Mouse (Mus musculus) midbrain, postnatal 0 days (tissue): Measurements from ENCODE around the gene Col27a1. TPM values are rescaled to one million over a fixed set of nuclear protein-coding genes. Genes with fewer than 3 reads are reported as not detected.
A peak's percentile ranks its signal among the peaks of the same experiment; 100 is the strongest.

ENCODE experiments used
- ATAC-seq: fragments of 200-750 bp; cut with Nextera tagmentation; 2 replicates; pipeline ENCODE4 v1.8.0; 2017; ENCODE audit warnings: moderate number of reproducible peaks, mild to moderate bottlenecking, moderate TSS enrichment, moderate library complexity; ENCODE audit not compliant: low FRiP score
- DNase-seq: peaks from one replicate; pipeline ENCODE4 v3.0.0-alpha.2; 2015; ENCODE audit warnings: low spot score
- H3K27ac ChIP-seq: fragments of 300-500 bp; sonication (generic); 2 replicates; pipeline ENCODE4 v1.5.1; 2014; ENCODE audit warnings: low read depth, mild to moderate bottlenecking, low read length, mixed read lengths
- H3K27me3 ChIP-seq: fragments of 300-500 bp; sonication (generic); 2 replicates; pipeline ENCODE4 v1.6.1; 2014; ENCODE audit warnings: low read length, control low read depth, mixed read lengths; ENCODE audit not compliant: insufficient read depth
- H3K36me3 ChIP-seq: fragments of 300-500 bp; sonication (generic); 2 replicates; pipeline ENCODE4 v1.6.1; 2014; ENCODE audit warnings: low read length, control low read depth, mixed read lengths; ENCODE audit not compliant: insufficient read depth
- H3K4me1 ChIP-seq: fragments of 300-500 bp; sonication (generic); 2 replicates; pipeline ENCODE4 v1.6.1; 2014; ENCODE audit warnings: mild to moderate bottlenecking, control low read depth, antibody characterized with exemption, low read length, mixed read lengths; ENCODE audit not compliant: insufficient read depth
- H3K4me2 ChIP-seq: fragments of 300-500 bp; sonication (generic); 2 replicates; pipeline ENCODE4 v1.6.1; 2014; ENCODE audit warnings: low read depth, mild to moderate bottlenecking, low read length, mixed read lengths; ENCODE audit not compliant: poor library complexity, severe bottlenecking
- H3K4me3 ChIP-seq: fragments of 300-500 bp; sonication (generic); 2 replicates; pipeline ENCODE4 v1.5.1; 2014; ENCODE audit warnings: low read depth, mild to moderate bottlenecking, low read length, moderate library complexity
- H3K9ac ChIP-seq: fragments of 300-500 bp; sonication (generic); replicated peaks from 2 replicates; pipeline ENCODE4 v1.6.1; 2014; ENCODE audit warnings: mild to moderate bottlenecking, low read length, moderate library complexity, mixed read lengths; ENCODE audit not compliant: poor library complexity, severe bottlenecking
- H3K9me3 ChIP-seq: fragments of 300-500 bp; sonication (generic); 2 replicates; pipeline ENCODE4 v1.6.1; 2016; ENCODE audit warnings: low read length, control low read depth
- CTCF ChIP-seq: IDR thresholded peaks from 2 replicates; pipeline ENCODE4 v1.5.1; 2016; ENCODE audit warnings: antibody characterized with exemption, mild to moderate bottlenecking
- WGBS: fragments of 180-500 bp; shearing (Covaris S2); extraction: QIAGEN DNeasy Blood & Tissue Kit; methylation state at CpG from one replicate; pipeline ENCODE4 v1.1.7; 2014; 5-methylcytosine and 5-hydroxymethylcytosine counted together
- polyA plus RNA-seq: library from polyadenylated mRNA; unstranded; fragments of >200 nt; fragmentation: Nextera tagmentation; extraction: Ambion mirVana; gene quantifications from 2 replicates; pipeline ENCODE4 v1.2.1, GENCODE M21; 2015
- total RNA-seq: library from RNA; depleted of rRNA; stranded (reverse); fragments of >200 nt; gene quantifications from 2 replicates; pipeline ENCODE4 v1.2.3, GENCODE M21; 2014; rRNA removed

Gene Col27a1
- 3.9 and 4.8 TPM in 2 replicates for total RNA-seq
- 0.85 and 0.88 TPM in 2 replicates for polyA plus RNA-seq

GRCm38 (mm10) chr4:63213907-63214621 lies at the start of gene Col27a1:
Gene Col27a1, plus strand, starts transcription at chr4:63214004.
- Histone ChIP-seq H3K4me2 (peak within 1 kb of the TSS; percentile 100), H3K9me3 (no peaks in the 10 kb centered on the region), H3K9ac (0 out of 2 replicates have a peak within 1 kb of the TSS, but pooled peaks have one; percentile 9), H3K27ac (no peak within 1 kb of the TSS), H3K4me3 (peak within 1 kb of the TSS; percentile 55), H3K27me3 (peaks cover 46% of the 10 kb centered on the region), H3K4me1 (peaks cover 7% of the 10 kb centered on the region; the same call in 1 of the 2 replicates), H3K36me3 (no peaks in the 10 kb centered on the region)
- DNase-seq = no peak
- WGBS = under 1% methylated on average over 58 of the region's 61 CpGs
- ATAC-seq = peak; percentile 29
- TF ChIP-seq CTCF = no peak

GRCm38 (mm10) chr4:63165636-63166035 lies 48.2 kb upstream of the Col27a1 start:
- H3K9me3 ChIP-seq = no peaks in the 10 kb centered on the region
- 85% methylated on average over 4 of the region's 4 CpGs for WGBS
- H3K4me1 ChIP-seq = no peaks in the 10 kb centered on the region
- H3K4me3 ChIP-seq = no peak overlapping the region
- no peak overlapping the region for H3K9ac ChIP-seq
- no peak for TF ChIP-seq CTCF
- H3K36me3 ChIP-seq = no peaks in the 10 kb centered on the region
- no peaks in the 10 kb centered on the region for H3K27me3 ChIP-seq
- no peak overlapping the region for H3K27ac ChIP-seq
- ATAC-seq = no peak
- H3K4me2 ChIP-seq = no peak overlapping the region
- no peak for DNase-seq

GRCm38 (mm10) chr4:63166323-63166722 lies 47.5 kb upstream of the Col27a1 start:
- 83% methylated on average over 5 of the region's 5 CpGs for WGBS
- no peak for ATAC-seq
- H3K36me3 ChIP-seq = no peaks in the 10 kb centered on the region
- H3K27ac ChIP-seq = no peak overlapping the region
- H3K9me3 ChIP-seq = no peaks in the 10 kb centered on the region
- H3K4me2 ChIP-seq = no peak overlapping the region
- no peak overlapping the region for H3K4me3 ChIP-seq
- H3K9ac ChIP-seq = no peak overlapping the region
- H3K27me3 ChIP-seq = no peaks in the 10 kb centered on the region
- DNase-seq = no peak
- TF ChIP-seq CTCF = no peak
- no peaks in the 10 kb centered on the region for H3K4me1 ChIP-seq

GRCm38 (mm10) chr4:63170061-63170460 lies 43.7 kb upstream of the Col27a1 start:
- no peak for TF ChIP-seq CTCF
- Histone ChIP-seq H3K4me1 (no peaks in the 10 kb centered on the region), H3K27me3 (no peaks in the 10 kb centered on the region), H3K9ac (no peak overlapping the region), H3K27ac (no peak overlapping the region), H3K9me3 (no peaks in the 10 kb centered on the region), H3K4me3 (no peak overlapping the region), H3K4me2 (no peak overlapping the region), H3K36me3 (no peaks in the 10 kb centered on the region)
- WGBS = 82% methylated on average over 4 of the region's 4 CpGs
- DNase-seq (no peak), ATAC-seq (no peak)

- H3K4me3 ChIP-seq = no peak overlapping the region
- DNase-seq (no peak), ATAC-seq (no peak)
- H3K9me3 ChIP-seq = no peaks in the 10 kb centered on the region
- H3K4me1 ChIP-seq = no peaks in the 10 kb centered on the region
- WGBS = 48% methylated on average over 24 of the region's 24 CpGs
- H3K4me2 ChIP-seq = no peak overlapping the region
- H3K27me3 ChIP-seq = no peaks in the 10 kb centered on the region
- H3K27ac ChIP-seq = no peak overlapping the region
- H3K9ac ChIP-seq = no peak overlapping the region
- H3K36me3 ChIP-seq = no peaks in the 10 kb centered on the region
- no peak for TF ChIP-seq CTCF
These were observed 42.7 kb upstream of the Col27a1 start for GRCm38 (mm10) chr4:63171122-63171521.

- Histone ChIP-seq H3K36me3 (no peaks in the 10 kb centered on the region), H3K27ac (no peak within 1 kb of the TSS), H3K4me3 (no peak within 1 kb of the TSS), H3K9me3 (no peaks in the 10 kb centered on the region), H3K27me3 (no peaks in the 10 kb centered on the region), H3K4me2 (no peak within 1 kb of the TSS), H3K4me1 (no peaks in the 10 kb centered on the region), H3K9ac (no peak within 1 kb of the TSS)
- no peak for ATAC-seq
- 74% methylated on average over 4 of the region's 4 CpGs for WGBS
- no peak for DNase-seq
- TF ChIP-seq CTCF = no peak
These were observed 41.7 kb upstream of the Col27a1 start, which contains the start of gene Kif12 for GRCm38 (mm10) chr4:63171969-63172685. Gene Kif12, minus strand, starts transcription at chr4:63172131.
